Mouse (Mus musculus) heart, postnatal 4 days (tissue): ENCODE results near the gene Itpka. TPM values are rescaled to one million over a fixed set of nuclear protein-coding genes. Genes with fewer than 3 reads are reported as not detected.
"Not testable (repeated sequence)": the region's sequence is repeated elsewhere in the genome, so short reads cannot be mapped to it uniquely, and the experiment has no call there.

Experiments
- DNase-seq: peaks from one replicate; pipeline ENCODE4 v3.0.0; 2021
- total RNA-seq, 2 experiments: library from RNA; stranded (reverse); gene quantifications; 2 replicates each; pipeline ENCODE4 v1.2.3; 2021

Itpka gene
- total RNA-seq: 1 to 10 TPM; 1.5 to 1.7 TPM

DNA sequence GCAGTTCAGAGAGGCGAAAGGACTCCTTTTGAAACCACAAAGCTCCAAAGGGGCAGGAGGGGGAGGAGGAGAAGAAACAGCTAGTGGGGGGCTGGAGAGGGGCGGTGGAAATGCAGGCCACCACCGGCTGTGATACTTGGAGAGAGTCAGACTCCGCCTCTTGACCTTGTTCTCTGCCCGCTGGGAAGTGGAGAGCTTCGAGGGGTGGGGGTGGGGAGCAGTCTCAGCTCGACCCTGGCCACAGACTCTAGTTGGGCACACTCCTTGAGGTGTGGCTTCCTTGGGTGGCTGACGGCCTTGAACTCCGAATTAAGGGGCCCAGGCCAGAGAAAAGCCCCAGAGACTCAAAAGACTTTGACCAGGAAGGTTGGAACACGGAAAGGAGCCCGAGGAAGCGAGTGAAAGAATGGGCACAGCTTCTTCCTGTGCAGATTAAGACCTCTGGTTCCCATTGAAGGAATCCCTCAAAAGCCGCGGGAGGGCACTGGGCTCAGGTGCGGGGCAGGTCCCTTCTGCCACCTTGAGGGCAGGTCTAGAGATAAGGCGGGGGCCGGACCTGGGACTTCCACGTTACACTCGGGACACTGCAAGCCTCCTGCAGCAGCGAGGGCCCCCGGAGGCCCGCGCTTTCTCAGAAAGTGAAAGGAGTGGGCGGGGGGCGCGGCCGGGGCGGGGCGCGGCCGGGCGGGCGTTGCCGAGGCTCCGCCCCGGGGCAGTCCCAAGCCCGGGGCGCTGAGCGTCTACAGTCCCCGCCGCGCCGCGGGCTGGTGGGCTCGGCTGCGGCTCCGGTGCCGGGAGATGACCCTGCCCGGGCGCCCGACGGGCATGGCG is at the start of gene Itpka:
TSS of gene Itpka (plus strand) at position 757 of the 831 bp plus-strand sequence.
- DNase-seq: peak; percentile 60

DNA sequence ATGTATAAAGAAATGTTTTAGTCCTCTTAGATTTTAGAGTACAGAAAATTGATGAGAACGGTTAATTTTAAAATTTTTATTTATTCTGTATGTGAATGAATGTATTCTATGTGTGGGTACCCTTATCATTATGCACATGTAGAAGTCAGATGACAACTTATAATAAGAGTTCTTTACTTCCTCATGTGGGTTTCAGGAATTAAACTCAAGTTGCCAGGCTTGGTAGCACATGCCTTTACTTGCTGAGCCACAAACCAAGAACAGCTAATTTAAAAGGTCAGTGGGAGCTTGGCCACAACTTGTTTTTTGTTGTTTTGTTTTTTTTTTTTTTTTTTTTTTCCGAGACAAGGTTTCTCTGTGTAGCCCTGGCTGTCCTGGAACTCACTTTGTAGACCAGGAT is 47.3 kb upstream of the Itpka start:
- DNase-seq: no peak

DNA sequence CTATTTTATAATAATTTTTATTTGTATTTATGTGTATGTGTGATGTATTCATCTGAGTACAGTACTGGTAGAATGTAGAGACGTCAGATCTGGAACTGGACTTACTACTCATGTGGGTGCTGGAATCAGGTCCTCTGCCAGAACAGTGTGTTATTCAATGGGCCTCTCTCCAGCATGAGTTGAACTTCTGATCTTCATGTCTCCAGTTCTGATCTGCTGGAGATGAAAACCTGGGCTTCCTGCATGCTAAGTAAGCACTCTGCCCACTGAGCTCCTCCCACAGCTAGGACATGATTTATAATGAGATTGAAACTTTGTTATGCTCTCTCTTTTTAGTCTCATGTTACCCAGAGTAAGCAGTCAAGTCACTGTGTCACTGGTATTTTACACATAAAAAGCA is 46.0 kb upstream of the Itpka start:
- no peak for DNase-seq

DNA sequence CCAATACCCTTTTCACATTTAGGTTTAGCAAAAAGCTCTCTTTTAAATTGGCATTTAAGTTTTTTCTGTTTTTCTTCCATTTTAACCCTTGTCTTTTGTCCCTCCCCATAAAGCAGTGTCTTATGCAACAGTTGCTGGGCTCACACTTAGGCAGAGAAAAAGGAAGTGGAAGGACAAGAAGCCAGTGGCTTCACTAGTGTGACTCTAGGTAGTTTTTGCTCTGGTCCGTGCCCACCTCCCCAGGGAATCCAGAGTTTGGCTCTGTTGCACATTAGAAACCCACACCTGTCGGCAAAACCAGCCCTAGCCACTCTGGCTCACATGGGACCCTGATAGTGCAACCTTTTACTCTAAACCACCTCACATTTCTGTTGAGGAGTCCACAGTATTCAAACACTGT is 43.7 kb upstream of the Itpka start:
- DNase-seq: no peak

DNA sequence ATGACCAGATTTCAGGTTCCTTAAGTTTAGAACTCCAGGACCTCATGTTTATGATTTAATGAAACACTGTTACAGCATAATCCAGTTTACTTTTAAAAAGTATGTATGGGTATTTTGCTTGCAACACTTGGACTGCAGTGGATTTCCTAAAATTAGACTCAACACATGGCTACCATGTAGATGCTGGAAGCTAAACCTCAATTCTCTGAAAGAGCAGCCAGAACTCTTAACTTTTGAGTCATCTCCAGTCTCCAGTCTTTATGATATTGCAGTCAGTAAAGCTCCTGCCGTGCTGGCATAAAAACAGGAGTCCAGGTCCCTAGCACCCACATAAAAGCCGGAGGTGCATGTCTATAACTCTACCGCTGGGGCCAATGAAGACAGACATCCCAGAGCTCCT is 42.2 kb upstream of the Itpka start:
- DNase-seq: no peak

DNA sequence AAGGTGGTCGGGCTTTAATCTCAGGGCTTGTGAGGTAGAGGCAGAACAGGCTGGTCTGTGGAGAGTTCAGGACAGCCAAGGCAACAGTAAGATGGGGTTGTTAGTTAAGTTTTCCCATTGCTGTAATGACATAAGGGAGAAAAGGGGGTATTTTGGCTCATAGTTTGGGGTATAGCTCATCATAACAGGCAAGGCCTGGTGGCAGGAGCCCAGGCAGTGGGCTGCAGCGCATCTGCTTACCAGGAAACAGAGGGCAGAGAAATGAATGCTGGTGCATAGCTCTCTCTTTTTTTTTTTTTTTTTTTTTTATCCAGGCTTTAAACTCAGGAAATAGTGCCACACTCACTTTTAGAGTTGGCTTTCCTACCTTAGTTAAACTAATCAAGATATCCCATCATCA is 39.0 kb upstream of the Itpka start:
- DNase-seq: no peak

DNA sequence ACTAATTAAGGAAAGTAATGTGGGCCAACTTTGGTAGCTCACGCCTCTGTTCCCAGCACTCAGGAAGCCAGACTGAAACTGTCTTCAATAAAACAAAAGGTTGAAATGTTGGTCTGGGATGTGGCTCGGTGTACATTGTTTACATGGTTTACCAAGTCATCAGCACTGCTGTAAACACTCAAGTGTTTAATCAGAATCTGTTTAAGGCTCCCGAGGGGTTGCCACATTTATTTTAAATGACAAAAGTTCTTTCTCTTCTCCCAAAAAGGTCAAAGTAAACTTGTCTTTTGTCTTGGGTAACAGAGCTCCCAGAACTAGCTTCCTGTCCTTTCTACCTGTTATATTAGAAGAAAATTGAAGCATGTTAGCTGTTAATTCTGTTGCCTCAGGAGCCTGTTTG is 34.5 kb upstream of the Itpka start:
- DNase-seq: no peak

DNA sequence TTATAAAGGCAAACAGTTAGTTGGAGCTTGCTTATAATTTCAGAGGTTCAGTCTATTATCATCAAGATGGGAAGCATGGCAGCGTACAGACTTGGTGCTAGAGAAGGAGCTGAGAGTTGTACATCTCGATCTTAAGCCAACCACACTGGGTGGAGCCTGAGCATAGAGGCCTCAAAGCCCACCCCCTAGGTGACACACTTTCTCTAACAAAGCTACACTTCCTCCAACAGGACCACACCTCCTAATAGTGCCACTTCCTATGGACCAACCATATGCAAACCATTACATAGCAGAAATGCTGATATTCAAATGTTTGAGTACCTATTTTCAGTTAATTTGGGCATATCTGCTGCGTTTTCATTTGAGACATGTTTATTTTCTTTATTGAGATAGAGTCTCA is 32.1 kb upstream of the Itpka start:
- DNase-seq: no peak

DNA sequence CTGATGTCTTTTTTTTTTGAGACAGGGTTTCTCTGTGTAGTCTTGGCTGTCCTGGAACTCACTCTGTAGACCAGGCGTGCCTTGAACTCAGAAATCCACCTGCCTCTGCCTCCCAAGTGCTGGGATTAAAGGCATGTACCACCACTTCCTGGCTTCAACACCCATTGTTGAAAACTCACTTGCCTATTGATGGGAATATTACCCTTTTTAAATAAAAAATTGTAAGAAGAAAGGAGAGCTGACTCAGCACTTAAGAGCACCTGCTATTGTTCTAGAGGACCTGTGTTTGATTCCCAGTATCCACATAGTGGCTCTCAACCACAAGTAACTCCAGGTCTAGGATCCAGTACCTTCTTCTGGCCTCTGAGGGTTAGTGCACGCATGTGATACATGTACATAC is 26.3 kb upstream of the Itpka start:
- not testable (repeated sequence) for DNase-seq

DNA sequence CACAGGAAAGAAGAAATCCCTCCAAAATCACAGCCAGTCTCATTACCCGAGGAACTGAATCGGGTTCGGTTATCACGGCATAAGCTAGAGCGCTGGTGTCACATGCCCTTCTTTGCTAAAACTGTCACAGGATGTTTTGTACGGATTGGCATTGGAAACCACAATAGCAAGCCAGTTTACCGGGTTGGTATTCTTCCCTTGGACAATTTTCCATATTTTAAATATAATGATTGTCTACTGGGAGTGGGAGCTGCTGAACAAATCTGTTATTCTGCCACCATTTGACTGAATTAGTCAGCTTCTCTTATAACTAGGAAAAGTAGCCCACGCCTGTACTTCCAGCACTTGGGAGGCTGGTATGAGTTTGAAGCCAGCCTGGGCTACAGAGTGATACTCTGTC is 21.1 kb upstream of the Itpka start:
- DNase-seq: no peak

DNA sequence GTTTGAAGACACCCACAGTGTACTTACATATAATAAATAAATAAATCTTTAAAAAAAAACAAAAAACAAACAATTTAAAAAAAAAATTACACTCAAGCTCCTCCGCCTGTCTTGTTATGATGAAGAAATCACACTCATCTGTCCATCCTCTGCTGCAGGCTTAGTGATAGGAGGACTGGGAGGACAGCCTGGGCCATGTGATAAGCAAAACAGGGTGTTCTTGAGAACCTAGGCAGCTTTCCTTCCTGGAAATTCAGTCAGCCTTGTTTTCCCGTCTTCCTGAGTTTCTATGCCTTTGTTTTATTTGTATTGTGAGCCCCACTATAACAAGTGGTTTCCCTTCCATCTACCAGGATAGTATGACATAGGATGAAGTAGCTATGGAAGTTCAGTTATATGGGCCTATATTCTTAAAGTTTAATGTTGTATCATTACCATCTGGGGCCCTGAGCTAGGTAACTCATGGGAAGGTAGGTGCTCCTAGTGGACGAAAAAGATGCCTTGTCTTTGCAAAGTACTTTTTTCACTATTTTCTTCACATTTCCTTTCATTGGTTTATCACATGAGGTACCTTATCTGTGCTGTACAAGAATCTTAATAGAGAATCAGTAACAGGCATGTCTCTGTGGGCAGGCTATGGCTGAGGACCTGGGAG is 14.2 kb upstream of the Itpka start:
- DNase-seq: no peak

DNA sequence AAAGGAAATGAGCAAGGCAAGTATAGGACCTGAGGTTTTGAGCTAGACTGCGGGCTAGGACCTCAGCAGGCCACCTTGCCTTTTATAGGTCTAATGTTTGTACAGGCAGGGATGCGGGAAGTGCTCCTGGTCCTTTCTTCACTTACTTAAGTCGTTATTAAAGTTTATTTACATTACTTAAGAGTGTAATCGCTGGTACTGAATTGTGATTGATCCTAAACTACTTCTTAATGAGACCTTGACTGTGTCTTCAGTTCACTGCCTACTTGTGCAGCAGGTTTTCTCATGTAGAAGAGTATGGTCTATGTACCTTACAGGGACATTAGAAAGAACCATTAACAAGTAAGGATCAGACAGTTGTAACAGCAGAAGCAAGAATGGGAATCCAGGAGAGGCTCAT is 11.4 kb upstream of the Itpka start:
- no peak for DNase-seq

DNA sequence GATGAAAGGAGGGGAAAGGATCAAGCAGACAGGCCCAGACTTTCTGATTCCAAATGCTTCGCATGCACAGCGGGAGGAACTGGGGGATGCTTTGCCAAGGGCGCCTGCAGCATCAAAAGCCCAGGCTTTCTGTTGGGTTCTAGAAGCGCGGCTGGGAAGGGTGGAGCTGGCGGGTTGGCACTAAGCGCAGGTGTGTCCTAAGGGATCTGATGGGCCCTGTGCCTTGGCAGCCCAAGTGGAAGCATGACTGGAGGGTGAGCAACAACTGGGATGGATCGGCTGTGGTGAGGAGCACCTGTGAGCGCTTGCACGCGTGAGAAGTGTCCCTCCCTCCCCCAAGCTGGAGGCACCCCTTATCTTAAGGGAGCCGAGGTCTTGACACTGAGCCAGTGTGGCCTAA is 5.0 kb upstream of the Itpka start:
- no peak for DNase-seq

DNA sequence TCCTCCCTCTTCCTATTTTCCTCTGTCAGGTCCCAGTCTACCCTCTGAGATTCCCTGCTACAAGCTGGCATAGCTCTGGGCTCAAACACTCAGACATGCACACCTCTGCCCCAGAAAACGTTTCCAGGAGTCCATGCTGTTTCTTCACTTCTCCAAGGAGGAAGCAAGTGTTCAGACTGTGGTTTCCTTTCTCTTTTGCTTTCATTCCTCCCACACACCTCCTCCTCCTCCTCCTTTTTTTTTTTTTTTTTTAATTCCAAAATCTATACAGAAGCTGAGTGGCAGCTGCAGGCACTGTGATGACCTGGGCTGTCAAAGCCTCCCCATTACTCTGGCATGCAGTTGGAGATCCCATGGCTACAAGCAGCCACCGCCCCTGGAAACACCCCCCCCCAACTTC is 1.6 kb upstream of the Itpka start:
- DNase-seq: no peak

DNA sequence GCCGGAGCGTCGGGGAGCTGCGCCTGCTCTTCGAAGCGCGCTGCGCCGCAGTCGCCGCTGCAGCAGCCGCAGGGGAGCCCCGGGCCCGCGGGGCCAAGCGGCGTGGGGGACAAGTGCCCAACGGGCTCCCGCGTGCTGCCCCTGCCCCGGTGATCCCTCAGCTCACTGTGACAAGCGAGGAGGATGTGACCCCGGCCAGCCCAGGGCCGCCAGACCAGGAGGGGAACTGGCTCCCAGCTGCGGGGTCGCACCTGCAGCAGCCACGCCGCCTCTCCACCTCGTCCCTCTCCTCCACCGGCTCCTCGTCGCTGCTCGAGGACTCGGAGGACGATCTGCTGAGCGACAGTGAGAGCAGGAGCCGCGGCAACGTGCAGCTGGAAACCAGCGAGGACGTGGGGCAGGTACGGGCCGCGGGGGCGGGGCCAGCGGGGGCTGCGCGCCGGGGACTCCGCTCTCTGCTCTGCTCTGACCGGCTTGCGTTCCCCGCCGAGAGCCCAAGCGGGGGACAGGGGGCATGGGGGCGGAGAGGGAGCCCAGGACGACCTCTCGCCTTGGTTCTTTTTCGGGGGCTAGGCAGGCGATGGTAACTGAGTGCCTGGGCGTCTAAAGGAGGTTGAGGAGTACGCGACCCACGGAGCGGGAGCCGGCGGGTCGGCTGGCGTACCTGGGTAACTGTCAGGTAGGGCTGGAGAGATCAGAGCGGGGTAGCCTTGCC is 481 bp downstream of the Itpka start:
- DNase-seq: peak; percentile 25

DNA sequence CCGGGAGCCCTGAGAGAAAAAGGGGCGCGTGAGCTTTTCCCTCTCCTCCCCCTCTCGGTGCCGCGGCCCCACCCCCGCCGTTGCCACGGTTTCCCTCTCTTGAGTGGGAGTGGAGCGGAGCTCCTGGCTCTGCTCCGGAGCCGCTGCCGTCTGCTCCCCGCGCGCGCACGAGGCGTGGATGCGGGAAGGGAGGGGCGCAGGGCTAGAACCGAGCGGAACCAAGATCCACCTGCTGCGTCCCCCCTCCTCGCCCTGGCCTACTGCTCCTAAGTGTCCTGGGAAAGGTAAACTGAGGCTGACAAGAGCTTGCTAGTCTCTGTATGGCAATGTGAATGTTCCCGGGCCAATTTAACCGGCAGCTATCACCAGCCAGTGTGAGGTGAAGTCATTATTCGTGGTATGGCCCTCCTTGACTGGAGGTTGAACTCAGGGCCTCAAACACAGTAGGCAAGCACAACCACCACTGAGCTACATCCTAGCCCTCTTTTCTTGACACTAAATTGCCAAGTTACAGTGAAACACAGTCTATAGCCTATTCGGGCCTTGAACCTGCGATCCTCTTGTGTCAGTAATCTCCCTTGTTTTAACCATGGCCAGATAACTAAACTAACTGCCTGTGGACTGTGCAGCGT is 1.2 kb downstream of the Itpka start:
- no peak for DNase-seq

DNA sequence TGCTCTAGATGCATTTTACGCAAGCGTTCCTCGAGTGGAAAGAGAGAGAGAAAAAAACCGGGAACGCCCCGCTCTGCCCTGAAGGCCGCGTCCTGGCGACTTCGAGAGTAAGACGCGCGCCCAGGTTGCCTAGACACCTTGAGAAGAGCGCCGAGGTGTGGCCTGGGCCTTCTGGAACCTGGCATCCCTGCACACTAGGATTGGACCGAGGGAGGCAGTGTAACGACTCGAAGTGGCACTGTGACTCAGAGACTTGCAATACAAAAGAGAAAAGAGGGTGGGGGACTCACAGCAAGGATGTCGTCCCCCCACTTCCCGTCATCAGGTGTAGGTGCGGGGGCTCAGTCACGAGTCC is 1.6 kb downstream of the Itpka start:
- no peak for DNase-seq

DNA sequence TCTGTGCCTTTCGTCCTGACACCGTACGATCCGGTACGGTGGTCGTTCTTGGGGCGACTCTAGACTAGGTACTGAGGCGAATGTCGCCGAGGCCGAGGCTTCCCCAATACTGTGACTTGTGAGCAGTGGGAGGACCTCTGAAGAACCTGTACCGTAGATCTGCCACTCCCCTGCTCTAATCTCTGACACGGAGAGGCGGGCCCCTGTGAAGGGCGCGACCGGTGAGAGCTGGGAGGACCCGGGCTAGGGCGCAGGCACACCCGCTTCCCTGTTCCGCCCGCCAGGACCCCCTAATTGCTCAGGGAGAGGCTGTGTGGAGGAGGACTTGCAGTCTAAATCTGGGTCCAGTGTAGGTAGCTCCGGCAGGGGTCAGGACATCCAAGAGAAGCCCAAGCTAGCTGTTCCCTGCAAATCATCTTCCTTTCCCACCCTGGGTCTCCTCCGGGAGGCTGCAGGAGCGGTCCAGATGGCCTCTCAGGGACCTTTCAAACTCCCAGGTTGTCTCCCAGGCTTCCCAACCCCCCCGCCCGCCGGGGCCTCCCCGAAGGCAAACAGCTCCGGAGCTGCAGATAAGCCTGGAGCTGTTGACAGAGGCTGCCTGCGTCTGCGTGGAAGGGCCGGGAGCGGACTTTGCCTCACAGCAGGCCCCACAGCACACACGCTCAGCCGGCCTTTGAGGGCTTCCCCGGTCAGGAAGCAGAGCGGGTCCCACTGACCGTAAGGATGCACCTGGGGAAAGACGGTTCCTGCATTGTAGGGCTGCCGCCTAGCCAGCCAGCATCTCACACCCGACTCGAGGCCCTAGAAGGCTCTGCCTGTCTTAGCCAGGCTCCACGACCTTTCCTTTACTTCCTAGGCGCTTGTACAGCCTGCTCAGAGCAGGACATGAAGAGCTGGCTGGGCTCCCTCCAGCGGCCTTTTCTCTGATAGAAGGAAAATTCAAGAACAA is 2.3 kb downstream of the Itpka start:
- peak; percentile 53 for DNase-seq

DNA sequence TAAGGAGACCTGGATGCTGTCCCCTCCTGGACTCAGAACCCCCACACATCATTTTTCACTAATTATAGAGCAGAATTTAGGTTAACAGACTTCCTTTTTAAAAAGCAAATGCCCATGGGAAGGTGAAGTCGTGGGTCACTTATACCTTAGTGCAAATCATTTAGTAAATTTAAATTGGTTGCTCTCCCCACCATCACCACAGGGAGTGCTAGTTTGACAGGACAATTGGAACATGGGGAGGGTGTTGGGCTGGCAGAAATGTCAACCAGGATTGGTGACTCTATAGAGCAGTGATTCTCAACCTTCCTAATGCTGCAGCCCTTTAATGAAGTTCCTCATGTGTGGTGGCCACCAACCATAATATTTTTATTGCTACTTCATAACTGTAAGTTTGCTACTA is 3.1 kb downstream of the Itpka start:
- peak; percentile 36 for DNase-seq

DNA sequence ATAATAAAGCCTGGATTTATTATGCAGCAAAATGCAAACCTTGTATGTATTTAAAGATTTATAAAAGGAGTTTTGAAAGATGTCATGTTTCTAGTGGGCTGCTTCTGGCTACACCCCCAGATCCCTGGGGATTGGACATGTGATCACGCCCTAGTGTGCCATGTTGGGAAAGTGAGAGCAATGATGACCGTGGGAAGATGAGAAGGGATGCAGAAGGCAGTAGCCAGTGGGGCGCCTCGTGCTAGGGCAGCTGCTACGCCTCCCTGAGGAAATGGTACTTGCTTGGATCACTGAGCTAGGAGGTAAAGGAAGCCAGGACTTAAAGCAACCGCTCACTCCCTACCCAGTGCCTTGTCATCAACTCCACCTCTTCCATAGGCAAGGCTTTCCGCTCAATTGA is 5.4 kb downstream of the Itpka start:
- DNase-seq: no peak

DNA sequence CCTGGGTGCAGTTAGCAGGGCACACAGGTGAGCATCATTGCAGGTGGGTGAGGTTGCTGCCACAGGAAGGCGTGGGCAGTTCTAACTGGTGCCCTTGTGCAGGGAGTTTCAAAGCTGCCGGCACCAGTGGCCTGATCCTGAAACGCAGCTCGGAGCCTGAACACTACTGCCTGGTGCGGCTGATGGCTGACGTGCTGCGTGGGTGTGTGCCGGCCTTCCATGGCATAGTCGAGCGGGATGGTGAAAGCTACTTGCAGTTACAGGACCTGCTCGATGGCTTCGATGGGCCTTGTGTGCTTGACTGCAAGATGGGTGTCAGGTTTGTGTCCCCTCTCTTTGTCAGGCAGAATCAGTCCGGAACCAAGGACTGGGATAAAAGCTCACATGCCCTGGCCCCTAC is 7.1 kb downstream of the Itpka start:
- DNase-seq: no peak

DNA sequence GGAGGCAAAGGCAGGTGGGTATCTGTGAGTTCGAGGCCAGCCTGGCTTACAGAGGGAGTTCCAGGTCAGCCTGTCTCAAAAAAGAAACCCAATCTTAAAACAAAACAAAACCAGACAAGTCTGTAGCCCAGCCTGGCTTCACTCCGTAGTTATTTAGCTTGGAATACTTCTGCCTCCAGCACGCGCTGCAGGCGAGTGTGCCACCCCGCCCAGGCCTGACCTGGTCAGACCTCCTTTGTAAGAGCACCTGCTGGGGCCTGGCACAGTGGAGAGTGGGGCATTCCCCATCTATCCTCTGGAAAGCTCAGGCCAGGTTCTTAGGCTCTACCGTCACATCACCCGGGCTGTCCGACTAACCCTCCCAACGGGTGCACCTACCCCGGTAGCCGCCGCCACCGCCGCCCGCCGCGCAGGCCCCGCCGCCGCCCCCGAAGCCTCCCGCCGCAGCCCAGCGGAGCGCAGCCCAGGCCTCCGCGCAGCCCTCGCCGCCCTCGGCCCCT is 15.5 kb downstream of the Itpka start:
- no peak for DNase-seq
